Mouse (Mus musculus) hindbrain, embryonic 11.5 days (tissue): ENCODE measurements around the gene Pou2f2. TPM values are rescaled to one million over a fixed set of nuclear protein-coding genes. Genes with fewer than 3 reads are reported as not detected.

ENCODE experiments used
- ATAC-seq: fragments of 200-750 bp; cut with Nextera tagmentation; 2 replicates; pipeline ENCODE4 v1.8.0; 2017; ENCODE audit warnings: mild to moderate bottlenecking, moderate TSS enrichment, moderate library complexity; ENCODE audit not compliant: low FRiP score
- DNase-seq: peaks from one replicate; pipeline ENCODE4 v3.0.0-alpha.2; 2015; ENCODE audit warnings: low spot score
- H3K27ac ChIP-seq: fragments of 300-500 bp; sonication (generic); 2 replicates; pipeline ENCODE4 v1.5.1; 2014; ENCODE audit warnings: mild to moderate bottlenecking, low read depth, low read length
- H3K27me3 ChIP-seq: fragments of 300-500 bp; sonication (generic); 2 replicates; pipeline ENCODE4 v1.6.1; 2014; ENCODE audit warnings: mild to moderate bottlenecking, low read length, moderate library complexity, mixed read lengths; ENCODE audit not compliant: control insufficient read depth, insufficient read depth
- H3K36me3 ChIP-seq: fragments of 300-500 bp; sonication (generic); 2 replicates; pipeline ENCODE4 v1.6.1; 2014; ENCODE audit warnings: mild to moderate bottlenecking, low read length, moderate library complexity, mixed read lengths; ENCODE audit not compliant: control insufficient read depth, insufficient read depth
- H3K4me1 ChIP-seq: fragments of 300-500 bp; sonication (generic); replicated peaks from 2 replicates; pipeline ENCODE4 v1.6.1; 2014; ENCODE audit warnings: low read length, mixed read lengths; ENCODE audit not compliant: control insufficient read depth, insufficient read depth
- H3K4me2 ChIP-seq: fragments of 300-500 bp; sonication (generic); replicated peaks from 2 replicates; pipeline ENCODE4 v1.6.1; 2014; ENCODE audit warnings: mild to moderate bottlenecking, low read depth, low read length
- H3K4me3 ChIP-seq: fragments of 300-500 bp; sonication (generic); 2 replicates; pipeline ENCODE4 v1.5.1; 2014; ENCODE audit warnings: low read depth, low read length
- H3K9ac ChIP-seq: fragments of 300-500 bp; sonication (generic); 2 replicates; pipeline ENCODE4 v1.6.1; 2014; ENCODE audit warnings: low read depth, low read length
- H3K9me3 ChIP-seq: fragments of 300-500 bp; sonication (generic); 2 replicates; pipeline ENCODE4 v1.6.1; 2016; ENCODE audit warnings: low read length; ENCODE audit not compliant: control insufficient read depth
- WGBS: fragments of 180-500 bp; shearing (Covaris S2); extraction: QIAGEN DNeasy Blood & Tissue Kit; methylation state at CpG from one replicate; pipeline ENCODE4 v1.1.7; 2014; 5-methylcytosine and 5-hydroxymethylcytosine counted together
- polyA plus RNA-seq: library from polyadenylated mRNA; unstranded; fragments of >200 nt; fragmentation: Nextera tagmentation; extraction: Ambion mirVana; gene quantifications from 2 replicates; pipeline ENCODE4 v1.2.1, GENCODE M21; 2014

Pou2f2 gene
- polyA plus RNA-seq, 1 experiment from 2014 or later = 51.9 TPM

DNA sequence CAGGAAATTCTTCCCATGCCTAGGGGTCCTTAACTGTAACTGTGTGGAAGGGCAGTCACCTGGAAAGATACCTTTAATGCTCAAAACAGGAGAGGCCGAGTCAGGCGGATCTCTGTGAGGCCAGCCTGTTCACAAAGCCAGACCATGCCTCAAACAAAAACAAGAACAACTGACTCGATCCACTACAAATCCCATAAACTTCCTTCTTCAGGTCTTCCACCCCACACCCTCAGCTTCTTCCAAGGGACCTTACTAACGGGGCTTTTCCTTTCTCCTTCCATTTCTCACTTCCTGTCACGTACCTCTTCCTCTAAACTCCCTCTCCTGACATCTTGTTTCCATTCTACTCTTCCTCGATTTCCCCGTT is 103.2 kb downstream of the Pou2f2 start:
- H3K27me3 ChIP-seq = no peaks in the 10 kb centered on the region
- H3K4me1 ChIP-seq = peaks cover 17% of the 10 kb centered on the region
- ATAC-seq (no peak), DNase-seq (no peak)
- H3K9me3 ChIP-seq = no peaks in the 10 kb centered on the region
- H3K4me3 ChIP-seq = peak overlapping the region; percentile 92
- peak overlapping the region; percentile 46 for H3K4me2 ChIP-seq
- 28% methylated on average over 7 of the region's 7 CpGs for WGBS
- H3K27ac ChIP-seq = peak overlapping the region; percentile 89
- peaks cover 9% of the 10 kb centered on the region; the same call in 1 of the 2 replicates for H3K36me3 ChIP-seq
- H3K9ac ChIP-seq = peak overlapping the region; percentile 58; the same call in 1 of the 2 replicates

DNA sequence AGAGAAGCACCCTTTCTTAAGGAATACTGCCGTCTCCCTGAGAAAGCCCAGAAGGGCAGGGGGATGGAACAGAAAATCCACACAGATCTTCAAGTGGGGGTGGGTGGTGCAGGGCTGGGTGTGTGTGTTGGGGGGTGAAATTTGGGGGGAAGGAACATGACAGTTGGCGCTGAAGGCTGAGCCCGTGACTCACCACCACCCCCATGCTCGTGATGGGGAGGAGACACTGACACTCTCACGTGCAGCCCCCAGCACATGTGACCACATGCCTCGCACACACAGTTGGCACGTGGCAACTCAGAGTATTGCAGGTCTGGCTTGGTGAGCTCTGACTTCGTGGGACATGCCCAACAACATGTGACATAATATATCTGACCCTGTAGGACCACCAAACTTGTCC is 105.6 kb downstream of the Pou2f2 start:
- Histone ChIP-seq H3K4me3 (no peak overlapping the region), H3K4me2 (no peak overlapping the region), H3K27me3 (no peaks in the 10 kb centered on the region), H3K36me3 (no peaks in the 10 kb centered on the region), H3K9me3 (no peaks in the 10 kb centered on the region), H3K4me1 (peaks cover 22% of the 10 kb centered on the region), H3K27ac (peak overlapping the region; percentile 91; the same call in 1 of the 2 replicates), H3K9ac (no peak overlapping the region)
- WGBS = 82% methylated on average over 8 of the region's 8 CpGs
- no peak for DNase-seq
- no peak for ATAC-seq

DNA sequence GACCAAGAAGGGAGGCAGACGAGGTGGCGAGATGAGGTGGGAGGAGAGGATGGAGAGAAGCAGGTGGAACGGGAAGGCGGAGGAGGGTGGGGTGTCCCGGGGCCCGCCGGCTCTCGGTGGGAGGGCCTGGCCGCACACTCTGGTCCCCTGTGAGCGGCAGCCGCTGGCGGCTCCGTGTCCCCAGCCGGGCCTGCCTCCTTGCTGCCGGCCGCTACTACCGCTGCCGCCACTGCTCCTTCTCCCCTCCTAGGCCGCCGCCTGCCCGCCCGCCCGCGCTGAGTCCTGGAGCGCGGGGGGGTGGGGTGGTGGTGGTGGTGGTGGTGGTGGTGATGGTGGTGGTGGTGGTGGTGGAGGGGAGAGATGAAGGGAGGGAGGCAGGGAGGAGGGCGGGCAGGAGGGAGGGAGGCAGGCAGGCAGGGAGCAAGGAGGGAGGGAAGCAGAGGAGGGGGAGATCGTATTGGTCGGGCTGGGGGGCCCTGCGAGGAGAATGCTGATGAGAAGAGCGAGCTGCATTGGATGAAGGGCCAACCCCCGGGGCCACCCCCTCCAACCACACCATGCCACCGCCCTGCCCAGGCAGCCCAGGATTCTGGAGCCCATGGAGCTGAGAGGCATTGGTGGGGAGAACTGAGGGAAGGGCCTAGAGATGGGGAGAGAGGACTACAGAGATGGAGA is 106.7 kb downstream of the Pou2f2 start:
- peak overlapping the region; percentile 62 for H3K4me3 ChIP-seq
- H3K9ac ChIP-seq = peak overlapping the region; percentile 92
- H3K9me3 ChIP-seq = no peaks in the 10 kb centered on the region
- peaks cover 27% of the 10 kb centered on the region for H3K4me1 ChIP-seq
- 3% methylated on average over 10 of the region's 33 CpGs for WGBS
- 0 out of 2 replicates have a peak, but pooled peaks cover 2% of the 10 kb centered on the region for H3K36me3 ChIP-seq
- peak; percentile 64 for DNase-seq
- H3K27me3 ChIP-seq = no peaks in the 10 kb centered on the region
- H3K4me2 ChIP-seq = peak overlapping the region; percentile 97
- peak overlapping the region; percentile 91 for H3K27ac ChIP-seq
- ATAC-seq = peak; percentile 7; the same call in 1 of the 2 replicates

DNA sequence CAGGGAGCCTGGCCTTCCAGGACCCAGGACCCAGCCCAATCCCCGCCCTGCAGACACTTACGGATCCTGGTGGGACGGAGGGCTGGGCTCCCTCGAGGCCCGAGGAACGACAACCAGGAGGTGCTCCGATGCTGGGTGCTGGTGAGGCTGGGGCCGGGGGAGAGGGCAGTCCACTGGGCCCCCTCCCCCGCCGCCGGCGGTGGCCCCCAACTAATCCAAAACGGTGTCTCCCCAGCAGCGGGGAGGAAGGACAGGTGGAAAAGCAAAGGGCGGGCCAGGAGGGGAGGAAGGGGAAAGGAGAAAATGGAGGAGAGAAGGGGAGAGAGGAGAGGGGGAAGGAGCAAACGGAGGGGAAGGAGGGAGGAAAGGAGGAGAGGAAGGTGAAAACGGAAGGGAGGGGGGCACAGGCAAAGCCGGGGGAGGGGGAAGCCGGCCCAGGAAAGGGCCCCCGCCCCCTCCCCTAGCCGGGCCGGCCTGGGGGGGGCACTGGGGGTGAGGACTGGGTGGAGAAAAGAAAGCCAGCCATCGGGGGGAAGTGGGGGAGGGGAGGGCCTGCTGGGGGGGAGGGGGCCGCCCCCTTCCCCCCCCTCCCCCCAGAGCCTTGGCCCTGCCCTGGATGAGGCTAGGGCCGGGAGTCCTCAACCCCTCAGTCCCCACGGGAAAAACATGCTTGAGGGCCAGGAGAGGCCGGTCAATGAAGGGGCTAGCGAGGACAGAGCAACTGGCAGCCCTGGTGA is 107.4 kb downstream of the Pou2f2 start, which contains the start of the genes Grik5 and Zfp574:
TSS of gene Grik5 (minus strand) at position 368 of the 737 bp plus-strand sequence.
TSS of gene Zfp574 (plus strand) at position 589 of the 737 bp plus-strand sequence.
- peak; percentile 41 for DNase-seq
- Histone ChIP-seq H3K27me3 (no peaks in the 10 kb centered on the region), H3K9me3 (no peaks in the 10 kb centered on the region), H3K4me2 (peak within 1 kb of the TSS; percentile 97), H3K9ac (peak within 1 kb of the TSS; percentile 92), H3K4me3 (peak within 1 kb of the TSS; percentile 62), H3K27ac (peak within 1 kb of the TSS; percentile 91), H3K4me1 (peaks cover 27% of the 10 kb centered on the region), H3K36me3 (0 out of 2 replicates have a peak, but pooled peaks cover 4% of the 10 kb centered on the region)
- 1% methylated on average over 20 of the region's 28 CpGs for WGBS
- ATAC-seq = peak; percentile 13; the same call in 1 of the 2 replicates

DNA sequence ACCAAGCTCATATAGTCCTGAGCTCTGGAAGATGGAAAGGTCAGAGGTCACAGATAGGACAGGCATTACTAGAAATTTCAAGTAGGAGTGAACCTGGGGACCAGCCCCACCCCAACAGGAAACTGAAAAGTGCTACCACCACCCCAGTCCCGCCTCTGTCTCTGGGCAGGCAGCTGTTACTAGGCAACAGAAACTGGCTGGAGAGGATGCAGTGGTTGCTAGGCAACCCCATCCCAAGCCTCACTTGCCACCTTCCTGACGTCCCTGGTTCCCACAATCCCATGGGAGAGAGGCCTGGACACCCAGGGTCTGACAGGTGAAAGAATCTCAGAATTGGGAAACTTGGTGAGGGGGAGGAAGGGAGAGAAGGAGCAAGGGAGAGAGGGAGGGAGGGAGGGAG is 110.8 kb downstream of the Pou2f2 start:
- Histone ChIP-seq H3K36me3 (peaks cover 7% of the 10 kb centered on the region; the same call in 1 of the 2 replicates), H3K4me3 (no peak overlapping the region), H3K4me1 (peaks cover 22% of the 10 kb centered on the region), H3K4me2 (no peak overlapping the region), H3K27me3 (no peaks in the 10 kb centered on the region), H3K9me3 (no peaks in the 10 kb centered on the region), H3K9ac (no peak overlapping the region), H3K27ac (peak overlapping the region; percentile 17; the same call in 1 of the 2 replicates)
- ATAC-seq (peak; percentile 39), DNase-seq (peak; percentile 76)
- 4% methylated on average over 2 of the region's 2 CpGs for WGBS

DNA sequence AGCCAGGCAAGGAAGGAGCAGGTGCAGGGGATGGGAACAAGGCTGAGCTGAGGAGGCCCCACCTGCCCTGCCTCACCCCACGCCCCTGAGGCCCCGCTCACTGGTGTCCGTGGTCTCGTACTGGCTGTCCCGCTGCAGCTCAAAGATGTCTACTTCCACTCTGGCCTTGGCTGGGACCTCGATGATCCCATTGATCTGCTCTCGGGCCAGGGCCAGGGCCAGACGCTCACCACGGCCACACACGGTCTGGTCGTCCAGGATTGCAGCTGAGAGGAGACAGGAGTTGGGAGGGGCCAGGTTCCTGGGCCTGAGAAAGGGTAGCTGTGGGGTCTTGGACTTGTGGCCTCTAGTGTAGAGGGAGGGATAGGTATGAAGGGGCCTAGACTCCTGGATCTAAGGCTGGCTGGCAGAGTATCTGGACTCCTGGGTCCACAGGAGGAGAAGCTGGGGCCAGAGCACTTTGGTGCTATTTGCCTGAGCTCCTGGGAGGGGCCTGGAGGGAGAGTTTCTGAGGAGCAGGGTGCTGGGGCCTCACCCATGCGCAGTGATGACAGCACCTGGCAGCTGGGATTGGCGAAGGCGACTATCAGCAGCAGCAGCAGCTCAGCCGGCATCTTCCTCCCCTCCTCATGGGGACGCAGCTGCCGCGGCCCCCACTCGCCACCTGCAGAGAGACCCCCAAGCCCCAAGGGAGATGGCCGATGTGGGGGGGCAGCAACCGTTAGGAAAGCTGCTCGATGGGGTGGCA is 111.4 kb downstream of the Pou2f2 start:
- Histone ChIP-seq H3K4me1 (peaks cover 17% of the 10 kb centered on the region), H3K4me2 (0 out of 2 replicates have a peak overlapping the region, but pooled peaks have one; percentile 3), H3K9ac (no peak overlapping the region), H3K27ac (peak overlapping the region; percentile 17; the same call in 1 of the 2 replicates), H3K9me3 (no peaks in the 10 kb centered on the region), H3K27me3 (no peaks in the 10 kb centered on the region), H3K36me3 (peaks cover 7% of the 10 kb centered on the region), H3K4me3 (no peak overlapping the region)
- DNase-seq (no peak), ATAC-seq (no peak; the same call in 1 of the 2 replicates)
- WGBS = 88% methylated on average over 21 of the region's 22 CpGs

DNA sequence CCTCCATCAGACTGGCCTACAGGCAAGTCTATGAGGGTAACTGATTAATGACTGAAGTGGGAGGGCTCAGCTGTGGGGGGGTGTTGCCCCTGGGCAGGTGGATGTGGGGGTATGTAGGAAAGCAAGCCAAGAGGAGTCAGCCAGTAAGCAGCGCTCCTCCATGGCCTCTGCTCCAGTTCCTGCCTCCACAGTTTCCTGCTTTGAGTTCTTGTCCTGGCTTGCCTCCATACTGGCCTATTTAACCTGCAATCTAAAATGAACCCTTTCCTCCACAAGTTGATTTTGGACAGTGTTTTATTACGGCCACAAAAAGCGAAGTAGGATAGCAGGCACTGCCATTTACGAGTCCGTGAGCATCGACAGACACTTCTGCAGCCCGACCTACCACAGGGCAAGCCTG is 112.2 kb downstream of the Pou2f2 start:
- Histone ChIP-seq H3K27me3 (no peaks in the 10 kb centered on the region), H3K9ac (no peak overlapping the region), H3K4me3 (no peak overlapping the region), H3K36me3 (peaks cover 10% of the 10 kb centered on the region), H3K9me3 (no peaks in the 10 kb centered on the region), H3K27ac (no peak overlapping the region), H3K4me2 (no peak overlapping the region), H3K4me1 (peaks cover 16% of the 10 kb centered on the region)
- 96% methylated on average over 7 of the region's 7 CpGs for WGBS
- ATAC-seq = no peak
- no peak for DNase-seq

DNA sequence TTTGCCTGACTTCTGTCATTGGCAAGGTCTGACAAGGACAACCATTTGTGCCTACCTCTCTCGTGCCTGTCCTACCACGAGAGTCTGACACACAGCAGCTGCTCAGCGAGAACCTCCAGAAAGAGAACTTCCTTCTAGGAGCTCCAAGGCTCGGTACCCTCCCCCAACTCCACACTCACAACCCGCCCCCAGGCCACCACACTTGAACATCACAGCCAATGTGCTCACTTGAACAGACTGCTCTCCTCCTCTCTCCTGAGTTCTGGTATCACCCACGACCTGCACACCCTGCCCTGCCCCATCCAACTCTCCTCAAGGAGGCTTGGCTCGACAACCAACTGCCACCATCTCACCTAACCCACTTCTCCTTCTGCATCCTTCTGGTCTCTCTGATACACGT is 115.6 kb downstream of the Pou2f2 start:
- Histone ChIP-seq H3K4me3 (no peak overlapping the region), H3K4me2 (no peak overlapping the region), H3K9me3 (no peaks in the 10 kb centered on the region), H3K9ac (no peak overlapping the region), H3K27ac (no peak overlapping the region), H3K27me3 (no peaks in the 10 kb centered on the region), H3K4me1 (peaks cover 7% of the 10 kb centered on the region; the same call in 1 of the 2 replicates), H3K36me3 (peaks cover 13% of the 10 kb centered on the region)
- 85% methylated on average over 8 of the region's 8 CpGs for WGBS
- ATAC-seq (no peak), DNase-seq (no peak)
